Mouse (Mus musculus) heart, adult 10 weeks (tissue): ENCODE measurements around the gene Rbpjl. TPM values are rescaled to one million over a fixed set of nuclear protein-coding genes. Genes with fewer than 3 reads are reported as not detected.

ENCODE experiments used
- polyA plus RNA-seq: library from polyadenylated mRNA; stranded (reverse); fragments of 350-450 nt; fragmentation: Illumina TruSeq; extraction: RNeasy Lipid Tissue Mini Kit (QIAGEN cat#74804); gene quantifications from one replicate; pipeline ENCODE4 v1.2.3, GENCODE M21; 2014; ENCODE audit warnings: low read depth, low replicate concordance

Gene Rbpjl
- not detected for polyA plus RNA-seq

GRCm38 (mm10) chr2:164402906-164403305 is at the start of gene Rbpjl:
Gene Rbpjl, plus strand, starts transcription at chr2:164403141.

GRCm38 (mm10) chr2:164389020-164389419 is 13.9 kb upstream of the Rbpjl start, which contains the start of gene Slpi:
Gene Slpi, minus strand, starts transcription at chr2:164389095.

GRCm38 (mm10) chr2:164405060-164405459 is 2.1 kb downstream of the Rbpjl start, which contains the start of gene Matn4:
Gene Matn4, minus strand, starts transcription at chr2:164405160.

GRCm38 (mm10) chr2:164443460-164444000 is 40.6 kb downstream of the Rbpjl start, which contains the start of gene Sdc4:
Gene Sdc4, minus strand, starts transcription at chr2:164443887.

DNA sequence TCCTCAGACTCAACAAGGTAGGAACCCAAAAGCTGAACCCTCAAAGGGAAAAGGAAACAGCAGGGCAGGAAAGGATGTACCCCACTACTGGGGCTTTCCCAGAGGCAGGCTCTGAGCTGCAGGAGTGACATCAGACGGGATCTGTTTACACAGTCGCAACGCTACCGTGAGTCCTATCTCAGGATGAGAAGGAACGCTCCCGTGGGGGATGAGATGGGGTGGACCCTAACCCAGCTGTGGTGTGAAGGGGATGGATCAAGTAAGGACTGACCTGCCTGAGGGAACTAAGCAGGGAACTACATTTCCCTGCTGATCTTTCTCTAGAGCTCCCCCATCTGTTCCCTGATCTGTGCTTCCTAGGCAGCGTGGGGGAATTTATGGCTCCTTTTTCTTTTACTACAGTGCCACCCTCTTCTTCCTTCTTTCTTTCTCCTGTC is 53.9 kb downstream of the Rbpjl start, which contains the start of gene Sys1:
Gene Sys1, plus strand, starts transcription at position 101 of the 437 bp plus-strand sequence.

DNA sequence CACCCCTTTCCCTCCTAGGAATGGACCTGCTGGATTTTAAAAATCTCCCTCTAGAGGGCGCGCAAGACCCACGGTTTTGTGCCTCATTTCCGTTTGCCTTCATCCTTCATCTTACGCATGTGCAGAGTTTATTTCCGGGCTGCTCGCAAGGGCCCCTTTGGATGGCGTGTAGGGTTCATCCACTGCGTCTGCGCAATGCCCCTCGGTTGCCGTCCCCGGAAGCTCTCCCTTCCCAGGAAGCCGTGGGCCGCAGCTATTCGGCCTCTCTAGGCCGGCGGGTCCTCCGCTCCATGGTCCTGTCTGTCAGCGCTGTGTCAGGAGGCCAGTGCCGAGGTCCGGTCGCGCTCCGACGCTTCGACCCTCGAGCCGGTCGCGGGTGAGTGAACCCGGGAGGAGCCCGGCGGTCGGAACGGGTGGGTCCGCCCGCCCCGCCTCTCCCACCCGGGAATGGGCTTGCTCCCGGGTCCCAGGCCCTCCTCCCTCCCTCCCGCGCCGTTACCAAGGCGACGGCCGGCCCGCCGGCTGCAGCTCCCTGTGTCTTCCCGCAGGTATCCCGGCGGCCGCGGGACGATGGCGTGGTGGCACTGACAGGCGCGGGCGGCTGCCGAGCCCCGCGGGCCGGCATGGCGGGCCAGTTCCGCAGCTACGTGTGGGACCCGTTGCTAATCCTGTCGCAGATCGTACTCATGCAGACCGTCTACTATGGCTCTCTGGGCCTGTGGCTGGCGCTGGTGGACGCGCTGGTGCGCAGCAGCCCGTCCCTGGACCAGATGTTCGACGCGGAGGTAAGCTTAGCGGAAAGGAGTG is 58.0 kb downstream of the Rbpjl start, which contains the start of gene Gm20458:
Gene Gm20458, plus strand, starts transcription at position 223 of the 807 bp plus-strand sequence.

Other genes starting within 250 kb of the Rbpjl start
- not detected for gene Kcns1, start 232.0 kb upstream of the Rbpjl start, polyA plus RNA-seq
- gene Wfdc5, start 220.4 kb upstream of the Rbpjl start, polyA plus RNA-seq = not detected
- not detected for gene Wfdc12, start 212.5 kb upstream of the Rbpjl start, polyA plus RNA-seq
- not detected for gene Wfdc15a, start 203.0 kb upstream of the Rbpjl start, polyA plus RNA-seq
- not detected for gene Wfdc15b, start 181.5 kb upstream of the Rbpjl start, polyA plus RNA-seq
- not detected for gene Svs2, start 164.7 kb upstream of the Rbpjl start, polyA plus RNA-seq
- not detected for gene Svs3b, start 146.5 kb upstream of the Rbpjl start, polyA plus RNA-seq
- not detected for gene Svs4, start 124.7 kb upstream of the Rbpjl start, polyA plus RNA-seq
- not detected for gene Svs3a, start 113.9 kb upstream of the Rbpjl start, polyA plus RNA-seq
- not detected for gene Svs6, start 86.4 kb upstream of the Rbpjl start, polyA plus RNA-seq
- not detected for gene Svs5, start 70.4 kb upstream of the Rbpjl start, polyA plus RNA-seq
- gene Slpi, start 14.0 kb upstream of the Rbpjl start, polyA plus RNA-seq = 0.79 TPM
- gene Matn4, start 2.0 kb downstream of the Rbpjl start, polyA plus RNA-seq = 0.47 TPM
- gene Sdc4, start 40.7 kb downstream of the Rbpjl start, polyA plus RNA-seq = 17.0 TPM
- 24.8 TPM for gene Sys1, start 53.8 kb downstream of the Rbpjl start, polyA plus RNA-seq
- gene Gm20458, start 57.8 kb downstream of the Rbpjl start, polyA plus RNA-seq = not detected
- not detected for gene Trp53tg5, start 70.6 kb downstream of the Rbpjl start, polyA plus RNA-seq
- gene Dbndd2, start 83.0 kb downstream of the Rbpjl start, polyA plus RNA-seq = 23.8 TPM
- 27.9 TPM for gene Pigt, start 94.4 kb downstream of the Rbpjl start, polyA plus RNA-seq
- gene Wfdc2, start 159.3 kb downstream of the Rbpjl start, polyA plus RNA-seq = 2.3 TPM
- not detected for gene Spint3, start 170.3 kb downstream of the Rbpjl start, polyA plus RNA-seq
- not detected for gene Wfdc6a, start 182.3 kb downstream of the Rbpjl start, polyA plus RNA-seq
- gene Eppin, start 190.5 kb downstream of the Rbpjl start, polyA plus RNA-seq = not detected
- gene Wfdc6b, start 210.4 kb downstream of the Rbpjl start, polyA plus RNA-seq = not detected
- not detected for gene Wfdc8, start 210.5 kb downstream of the Rbpjl start, polyA plus RNA-seq
- gene Wfdc16, start 235.7 kb downstream of the Rbpjl start, polyA plus RNA-seq = not detected